Mouse (Mus musculus) myocyte (in vitro differentiated cells): ENCODE data around the gene Ankrd39.

Experiments
- CEBPB ChIP-seq: IDR thresholded peaks from 2 replicates; pipeline ENCODE4 v1.6.1; 2011; ENCODE audit warnings: mild to moderate bottlenecking, moderate library complexity; ENCODE audit not compliant: poor library complexity, insufficient read depth, severe bottlenecking
- E2F4 ChIP-seq: IDR thresholded peaks from one replicate; pipeline ENCODE4 v1.6.1; 2011; ENCODE audit warnings: mild to moderate bottlenecking, control low read depth, moderate library complexity; ENCODE audit not compliant: insufficient read depth
- MAX ChIP-seq: IDR thresholded peaks from one replicate; pipeline ENCODE4 v1.6.1; 2011; ENCODE audit warnings: low read depth, mild to moderate bottlenecking, control low read depth
- MYOD1 ChIP-seq, 3 experiments: IDR thresholded peaks; one replicate each; pipeline ENCODE4 v1.6.1; 2011; ENCODE audit warnings: control low read depth in 2 of 3, low read depth in 2 of 3, mild to moderate bottlenecking in 2 of 3, moderate library complexity in 1 of 3; ENCODE audit not compliant: insufficient read length in 2 of 3, control insufficient read depth in 1 of 3
- MYOG ChIP-seq, 3 experiments: IDR thresholded peaks; one replicate each; pipeline ENCODE4 v1.6.1; 2011; ENCODE audit warnings: control low read depth in 2 of 3, low read depth in 2 of 3, mild to moderate bottlenecking in 2 of 3; ENCODE audit not compliant: insufficient read length in 2 of 3, control insufficient read depth in 1 of 3, insufficient read depth in 1 of 3
- POLR2A ChIP-seq: IDR thresholded peaks from one replicate; pipeline ENCODE4 v1.6.1; 2011; ENCODE audit warnings: low read depth, mild to moderate bottlenecking, control low read depth, moderate library complexity; ENCODE audit not compliant: insufficient read length
- POLR2AphosphoS2 ChIP-seq: IDR thresholded peaks from one replicate; pipeline ENCODE4 v1.6.1; 2011; ENCODE audit warnings: low read depth, control low read depth; ENCODE audit not compliant: insufficient read length
- SRF ChIP-seq: IDR thresholded peaks from one replicate; pipeline ENCODE4 v1.6.1; 2011; ENCODE audit warnings: low read depth; ENCODE audit not compliant: control insufficient read depth, insufficient read length
- TCF12 ChIP-seq: IDR thresholded peaks from one replicate; pipeline ENCODE4 v1.6.1; 2011; ENCODE audit warnings: mild to moderate bottlenecking, control low read depth; ENCODE audit not compliant: poor library complexity, insufficient read depth, severe bottlenecking
- TCF3 ChIP-seq: IDR thresholded peaks from one replicate; pipeline ENCODE4 v1.6.1; 2011; ENCODE audit warnings: low read depth, control low read depth; ENCODE audit not compliant: insufficient read length
- USF1 ChIP-seq: IDR thresholded peaks from one replicate; pipeline ENCODE4 v1.6.1; 2011; ENCODE audit warnings: low read depth, mild to moderate bottlenecking, control low read depth, moderate library complexity

GRCm38 (mm10) chr1:36560903-36561302 is 13.7 kb upstream of the Ankrd39 start:
- no peak for TF ChIP-seq POLR2A
- TF ChIP-seq TCF12 = no peak
- no peak for TF ChIP-seq MYOG (IDR thresholded peaks at IDR 0.05; ENCODE audit: control insufficient read depth in 1 of 3, insufficient read depth in 1 of 3, insufficient read length in 2 of 3, low read depth in 2 of 3)
- TF ChIP-seq CEBPB = no peak
- no peak for TF ChIP-seq E2F4
- TF ChIP-seq TCF3 = no peak
- no peak for TF ChIP-seq USF1
- TF ChIP-seq SRF = no peak
- TF ChIP-seq MAX = no peak
- no peak for TF ChIP-seq POLR2AphosphoS2
- TF ChIP-seq MYOD1 (IDR thresholded peaks at IDR 0.05; ENCODE audit: control insufficient read depth in 1 of 3, insufficient read length in 2 of 3, low read depth in 2 of 3) = peak in 1 of 3 experiments; percentile 15
